Mouse (Mus musculus): ENCODE results near the gene Tmf1.

DNA sequence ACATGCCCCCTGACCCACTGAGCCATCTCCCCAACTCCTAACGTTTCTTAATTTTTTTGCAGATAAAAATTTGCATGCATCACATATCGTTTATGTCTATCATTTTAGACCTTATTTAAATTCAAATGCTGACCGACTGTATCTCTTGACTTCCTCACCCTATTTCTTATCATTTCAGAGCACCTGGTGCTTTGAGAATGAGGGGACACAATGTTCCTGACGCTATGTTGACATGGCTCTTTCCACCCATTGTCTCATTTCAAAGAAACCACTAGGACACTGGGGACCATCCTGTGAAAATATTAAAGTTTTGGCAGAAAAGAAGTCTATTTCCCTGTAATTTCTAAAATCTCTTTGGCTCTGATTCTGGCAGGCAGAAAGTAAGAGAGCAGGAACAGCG, 62.0 kb downstream of the Tmf1 start:
- TF ChIP-seq CTCF (IDR thresholded peaks at IDR 0.05) = no peak
- no peak for TF ChIP-seq POLR2A (IDR thresholded peaks at IDR 0.05; ENCODE audit: insufficient read depth, low read depth, low read length)
